Mouse (Mus musculus) C2C12 (cell line): Measurements from ENCODE around the gene Psmf1. TPM values are rescaled to one million over a fixed set of nuclear protein-coding genes. Genes with fewer than 3 reads are reported as not detected.

Experiments used
- H3K27me3 ChIP-seq: one replicate; pipeline ENCODE4 v1.6.1; 2011; ENCODE audit not compliant: control insufficient read depth, insufficient read depth, insufficient read length
- H3K36me3 ChIP-seq: one replicate; pipeline ENCODE4 v1.6.1; 2011; ENCODE audit not compliant: control insufficient read depth, insufficient read depth
- H3K4me3 ChIP-seq: one replicate; pipeline ENCODE4 v1.5.1; 2011; ENCODE audit warnings: mild to moderate bottlenecking, control low read depth; ENCODE audit not compliant: poor library complexity, insufficient read depth, severe bottlenecking
- H3K79me2 ChIP-seq: one replicate; pipeline ENCODE4 v1.6.1; 2011; ENCODE audit not compliant: control insufficient read depth, insufficient read depth
- H3K79me3 ChIP-seq: one replicate; pipeline ENCODE4 v1.6.1; 2011; ENCODE audit warnings: low read depth, control low read depth
- H3ac ChIP-seq: one replicate; pipeline ENCODE3; 2011; ENCODE audit warnings: low read depth; ENCODE audit not compliant: control insufficient read depth, insufficient read length
- CEBPB ChIP-seq: IDR thresholded peaks from one replicate; pipeline ENCODE4 v1.6.1; 2011; ENCODE audit warnings: low read depth, mild to moderate bottlenecking, control low read depth, moderate library complexity
- CTCF ChIP-seq: IDR thresholded peaks from one replicate; pipeline ENCODE4 v1.5.1; 2011; ENCODE audit not compliant: control insufficient read depth, insufficient read depth, insufficient read length
- FOSL1 ChIP-seq: IDR thresholded peaks from one replicate; pipeline ENCODE4 v1.8.0; 2011; ENCODE audit warnings: mild to moderate bottlenecking, low read length; ENCODE audit not compliant: poor library complexity, insufficient read depth, severe bottlenecking
- MAX ChIP-seq: IDR thresholded peaks from one replicate; pipeline ENCODE4 v1.6.1; 2011; ENCODE audit warnings: mild to moderate bottlenecking, control low read depth
- MYOD1 ChIP-seq: IDR thresholded peaks from one replicate; pipeline ENCODE4 v1.6.1; 2011; ENCODE audit warnings: low read depth; ENCODE audit not compliant: control insufficient read depth, insufficient read length
- MYOG ChIP-seq: IDR thresholded peaks from one replicate; pipeline ENCODE4 v1.6.1; 2011; ENCODE audit not compliant: control insufficient read depth, insufficient read length; ENCODE audit errors: extremely low read depth
- USF1 ChIP-seq: IDR thresholded peaks from one replicate; pipeline ENCODE4 v1.6.1; 2011; ENCODE audit warnings: low read depth, mild to moderate bottlenecking, control low read depth, moderate library complexity
- polyA plus RNA-seq: library from polyadenylated mRNA; unstranded; fragments of >200 nt; fragmentation: generic; extraction: Trizol; gene quantifications from one replicate; pipeline ENCODE4 v1.2.1, GENCODE M21; 2012; ENCODE audit warnings: missing spikeins

Psmf1 gene
- polyA plus RNA-seq, 1 experiment = 27.9 TPM

GRCm38 (mm10) chr2:151715526-151715925 lies 28.5 kb downstream of the Psmf1 start:
- Histone ChIP-seq H3K27me3 (no peaks in the 10 kb centered on the region), H3K79me3 (no peaks in the 10 kb centered on the region), H3K36me3 (peaks cover 44% of the 10 kb centered on the region), H3K79me2 (no peaks in the 10 kb centered on the region), H3K4me3 (no peak overlapping the region), H3ac (no peak overlapping the region)
- TF ChIP-seq CTCF (no peak), CEBPB (no peak), MAX (no peak), USF1 (no peak), FOSL1 (no peak), MYOD1 (no peak), MYOG (no peak)

- H3K4me3 ChIP-seq = no peak overlapping the region
- no peaks in the 10 kb centered on the region for H3K79me3 ChIP-seq
- TF ChIP-seq USF1 = no peak
- TF ChIP-seq CEBPB = no peak
- no peak for TF ChIP-seq MYOD1
- H3K27me3 ChIP-seq = peaks cover 4% of the 10 kb centered on the region
- H3ac ChIP-seq = no peak overlapping the region
- no peaks in the 10 kb centered on the region for H3K79me2 ChIP-seq
- H3K36me3 ChIP-seq = peaks cover 17% of the 10 kb centered on the region
Measured at GRCm38 (mm10) chr2:151712647-151713046, 31.3 kb downstream of the Psmf1 start.

- H3K27me3 ChIP-seq = peaks cover 72% of the 10 kb centered on the region
Measured at GRCm38 (mm10) chr2:151702851-151703190, 41.2 kb downstream of the Psmf1 start.

GRCm38 (mm10) chr2:151702146-151702850 lies 41.7 kb downstream of the Psmf1 start:
- Histone ChIP-seq H3K4me3 (no peak overlapping the region), H3K79me2 (no peaks in the 10 kb centered on the region), H3K79me3 (no peaks in the 10 kb centered on the region), H3K27me3 (peaks cover 68% of the 10 kb centered on the region), H3K36me3 (no peaks in the 10 kb centered on the region), H3ac (peak overlapping the region; percentile 54)
- TF ChIP-seq FOSL1 = no peak
- no peak for TF ChIP-seq USF1
- TF ChIP-seq MYOD1 = no peak
- no peak for TF ChIP-seq CTCF
- no peak for TF ChIP-seq MAX
- TF ChIP-seq MYOG = no peak
- no peak for TF ChIP-seq CEBPB

More at GRCm38 (mm10) chr2:151702851-151703190, 41.2 kb downstream of the Psmf1 start:
- Histone ChIP-seq H3K4me3 (no peak overlapping the region), H3K79me2 (no peaks in the 10 kb centered on the region), H3ac (no peak overlapping the region), H3K79me3 (no peaks in the 10 kb centered on the region), H3K36me3 (no peaks in the 10 kb centered on the region)
- TF ChIP-seq USF1 (no peak), CTCF (no peak), CEBPB (no peak)

GRCm38 (mm10) chr2:151701231-151702145 lies 42.5 kb downstream of the Psmf1 start, which contains the start of gene Tmem74b:
Tmem74b (plus strand) TSS chr2:151702008.
- Histone ChIP-seq H3K27me3 (peaks cover 62% of the 10 kb centered on the region), H3ac (peak within 1 kb of the TSS; percentile 54), H3K4me3 (no peak within 1 kb of the TSS), H3K79me3 (no peaks in the 10 kb centered on the region), H3K79me2 (no peaks in the 10 kb centered on the region), H3K36me3 (no peaks in the 10 kb centered on the region)
- TF ChIP-seq MYOD1 = no peak

DNA sequence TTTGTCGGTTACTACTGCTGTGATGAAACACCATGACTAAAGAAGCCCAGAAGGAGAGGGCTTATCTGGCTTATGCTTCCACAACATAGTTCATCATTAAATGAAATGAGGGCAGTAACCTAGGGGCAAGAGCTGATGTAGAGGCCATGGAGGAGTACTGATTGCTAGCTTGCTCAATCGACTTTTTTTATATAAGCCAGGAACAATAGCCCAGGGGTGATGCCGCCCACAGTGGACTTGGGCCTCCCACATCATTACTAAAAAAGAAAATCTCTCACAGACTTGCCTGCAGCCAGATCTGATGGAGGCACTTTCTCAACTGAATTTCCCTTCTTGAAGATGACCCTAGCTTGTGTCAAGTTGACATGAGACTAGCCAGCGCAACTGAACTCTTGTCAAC lies 61.0 kb downstream of the Psmf1 start:
- Histone ChIP-seq H3K36me3 (no peaks in the 10 kb centered on the region), H3ac (no peak overlapping the region), H3K27me3 (peaks cover 25% of the 10 kb centered on the region), H3K4me3 (no peak overlapping the region), H3K79me2 (no peaks in the 10 kb centered on the region), H3K79me3 (no peaks in the 10 kb centered on the region)
- TF ChIP-seq FOSL1 (no peak), MYOD1 (no peak), MAX (no peak)
